Mouse (Mus musculus) induced T-regulatory cell, adult 2 months (primary cell): ENCODE results near the gene Nova1.

Source experiments
- DNase-seq: peaks from one replicate; pipeline ENCODE4 v3.0.0-alpha.2; 2012; ENCODE audit warnings: low read depth

Gene Nova1

DNA sequence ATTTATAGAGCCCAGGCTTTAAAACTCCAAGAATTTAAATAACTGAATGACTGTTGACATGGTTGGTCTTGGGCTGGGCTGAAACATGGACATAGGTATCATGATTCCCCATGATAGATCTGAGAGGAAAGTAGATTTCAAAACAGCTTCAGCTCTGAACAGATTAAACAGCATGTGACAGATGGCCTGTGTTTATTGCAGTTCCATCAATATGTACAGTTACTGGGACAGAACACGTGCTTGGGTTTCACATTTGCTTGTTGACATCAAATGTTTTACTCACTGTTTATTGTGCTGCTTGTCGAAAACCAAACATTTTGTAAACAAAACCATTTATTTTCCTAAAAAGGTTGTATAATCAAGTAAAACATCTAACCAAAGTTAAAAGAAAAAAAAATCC, 142.4 kb downstream of the Nova1 start:
- DNase-seq = no peak

DNA sequence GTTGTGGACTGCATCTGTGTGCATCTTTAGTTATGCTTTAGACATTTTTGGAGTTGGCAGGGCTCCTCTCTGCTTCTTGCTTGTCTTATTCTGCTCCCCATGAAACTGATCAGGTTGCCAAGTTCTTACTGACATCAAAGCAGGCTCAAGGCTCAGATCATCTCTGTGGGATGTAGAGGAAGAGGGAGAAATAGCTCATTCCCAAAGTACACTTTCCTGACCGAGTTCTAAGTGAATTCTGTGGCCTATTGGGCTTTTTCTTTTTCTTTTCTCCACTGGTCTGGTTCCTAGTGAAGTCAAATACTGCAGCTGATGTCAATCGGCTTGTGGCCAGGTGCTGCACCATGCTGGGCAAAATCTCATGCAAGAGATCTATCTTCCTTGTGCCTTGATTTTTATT, 152.0 kb downstream of the Nova1 start:
- DNase-seq = no peak

DNA sequence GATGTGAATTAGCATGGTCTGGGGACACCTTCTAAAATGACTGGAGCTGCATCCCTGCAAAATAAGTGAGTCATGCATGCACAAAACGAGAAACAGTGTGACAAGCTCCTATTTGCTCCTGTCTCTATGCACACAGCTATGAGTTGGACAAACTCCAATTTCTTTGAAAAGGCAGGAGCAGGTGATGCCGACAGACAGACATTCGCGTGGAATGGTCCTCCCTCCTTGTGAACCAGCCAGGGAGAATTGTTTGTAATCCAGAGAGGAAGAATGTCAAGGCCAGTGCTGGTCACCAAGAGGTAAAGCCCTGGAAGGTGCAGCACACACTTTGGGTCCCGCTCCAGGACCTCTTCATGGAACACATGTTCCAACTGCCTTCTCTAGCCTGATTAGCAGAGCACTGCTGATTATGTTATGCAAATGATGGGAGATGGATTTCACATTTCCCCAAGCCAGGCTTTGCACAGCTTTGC, 172.6 kb downstream of the Nova1 start:
- no peak for DNase-seq

DNA sequence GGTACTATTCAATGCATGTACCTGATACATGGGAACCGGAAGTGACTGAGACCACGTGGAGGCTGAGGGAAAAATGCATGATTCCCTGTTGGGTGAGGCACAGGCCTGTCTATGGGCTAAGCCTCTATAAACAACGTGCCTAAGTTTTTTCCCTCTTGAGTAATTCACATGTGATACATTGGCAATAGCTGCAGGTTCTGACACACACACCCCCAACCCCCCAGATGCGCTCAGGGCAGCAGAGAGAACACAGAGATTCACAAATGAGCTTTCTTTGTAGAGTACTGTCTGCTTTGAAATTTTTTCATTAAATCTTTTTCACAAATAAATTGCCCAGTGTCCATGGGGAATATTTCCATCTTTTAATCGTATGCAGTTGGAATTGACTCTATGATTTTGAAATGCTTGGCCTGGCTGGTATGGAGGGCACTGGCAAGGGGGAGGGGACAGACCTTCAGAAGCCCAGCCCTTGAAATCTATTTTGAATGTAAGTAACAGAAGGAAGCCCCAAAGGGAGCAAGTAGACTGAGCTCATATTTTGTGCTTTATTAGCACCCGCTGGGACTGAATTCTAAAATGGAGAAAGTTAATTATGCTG, 173.3 kb downstream of the Nova1 start:
- no peak for DNase-seq
